Mouse (Mus musculus) hindbrain, embryonic 14.5 days (tissue): Measurements from ENCODE around the gene Prr3. TPM values are rescaled to one million over a fixed set of nuclear protein-coding genes. Genes with fewer than 3 reads are reported as not detected.

ENCODE experiments used
- ATAC-seq: fragments of 200-750 bp; cut with Nextera tagmentation; 2 replicates; pipeline ENCODE4 v1.8.0; 2017; ENCODE audit warnings: moderate number of reproducible peaks, mild to moderate bottlenecking, moderate TSS enrichment, moderate library complexity; ENCODE audit not compliant: low FRiP score
- DNase-seq: peaks from one replicate; pipeline ENCODE4 v3.0.0-alpha.2; 2015; ENCODE audit warnings: low spot score
- H3K27ac ChIP-seq: fragments of 300-500 bp; sonication (generic); 2 replicates; pipeline ENCODE4 v1.5.1; 2014; ENCODE audit warnings: mild to moderate bottlenecking, moderate library complexity
- H3K27me3 ChIP-seq: fragments of 300-500 bp; sonication (generic); 2 replicates; pipeline ENCODE4 v1.6.1; 2014; ENCODE audit warnings: mild to moderate bottlenecking, low read length, mixed read lengths; ENCODE audit not compliant: control insufficient read depth, insufficient read depth
- H3K36me3 ChIP-seq: fragments of 300-500 bp; sonication (generic); replicated peaks from 2 replicates; pipeline ENCODE4 v1.6.1; 2014; ENCODE audit not compliant: control insufficient read depth, insufficient read depth
- H3K4me1 ChIP-seq: fragments of 300-500 bp; sonication (generic); replicated peaks from 2 replicates; pipeline ENCODE4 v1.6.1; 2014; ENCODE audit warnings: antibody characterized with exemption, low read length, mixed read lengths; ENCODE audit not compliant: control insufficient read depth, insufficient read depth
- H3K4me2 ChIP-seq: fragments of 300-500 bp; sonication (generic); replicated peaks from 2 replicates; pipeline ENCODE4 v1.6.1; 2014; ENCODE audit warnings: mild to moderate bottlenecking, moderate library complexity
- H3K4me3 ChIP-seq: fragments of 300-500 bp; sonication (generic); replicated peaks from 2 replicates; pipeline ENCODE4 v1.5.1; 2014; ENCODE audit warnings: mild to moderate bottlenecking, low read length
- H3K9ac ChIP-seq: fragments of 300-500 bp; sonication (generic); 2 replicates; pipeline ENCODE4 v1.6.1; 2014
- H3K9me3 ChIP-seq: fragments of 300-500 bp; sonication (generic); 2 replicates; pipeline ENCODE4 v1.6.1; 2016; ENCODE audit warnings: low read length; ENCODE audit not compliant: control insufficient read depth
- WGBS: fragments of 180-500 bp; shearing (Covaris S2); extraction: QIAGEN DNeasy Blood & Tissue Kit; methylation state at CpG from one replicate; pipeline ENCODE4 v1.1.7; 2014; 5-methylcytosine and 5-hydroxymethylcytosine counted together
- microRNA counts: library from miRNA; unstranded; fragments of <30 nt; microRNA quantifications from one replicate; lab custom pipeline; 2016
- microRNA-seq: library from miRNA; unstranded; fragments of <30 nt; microRNA quantifications from one replicate; pipeline ENCODE4, GENCODE M21; 2016
- polyA plus RNA-seq: library from polyadenylated mRNA; unstranded; fragments of >200 nt; fragmentation: Nextera tagmentation; extraction: Ambion mirVana; gene quantifications from 2 replicates; pipeline ENCODE4 v1.2.1, GENCODE M21; 2014

Gene Prr3
- polyA plus RNA-seq, 1 experiment from 2014 or later: 70.4 TPM

DNA sequence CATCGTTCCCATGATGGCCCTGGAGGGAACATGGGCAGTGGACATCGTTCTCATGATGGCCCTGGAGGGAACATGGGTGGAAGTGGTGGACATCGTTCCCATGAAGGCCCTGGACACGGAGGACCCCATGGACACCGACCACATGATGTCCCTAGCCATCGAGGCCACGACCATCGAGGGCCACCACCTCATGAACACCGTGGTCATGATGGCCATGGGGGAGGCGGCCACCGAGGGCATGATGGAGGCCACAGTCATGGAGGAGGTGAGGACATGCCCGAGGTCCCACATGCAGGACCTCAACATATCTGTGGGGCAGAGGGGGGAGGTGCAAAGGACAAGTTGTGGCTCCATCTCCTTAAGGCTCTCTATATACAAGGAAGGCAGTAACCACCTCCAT is 49.4 kb downstream of the Prr3 start:
- Histone ChIP-seq H3K4me1 (no peaks in the 10 kb centered on the region), H3K27ac (no peak overlapping the region), H3K36me3 (peaks cover 58% of the 10 kb centered on the region), H3K4me2 (no peak overlapping the region), H3K4me3 (no peak overlapping the region), H3K9me3 (no peaks in the 10 kb centered on the region), H3K9ac (no peak overlapping the region), H3K27me3 (no peaks in the 10 kb centered on the region)
- 97% methylated on average over 12 of the region's 12 CpGs for WGBS
- DNase-seq (no peak), ATAC-seq (no peak)

- Histone ChIP-seq H3K9me3 (no peaks in the 10 kb centered on the region), H3K4me2 (no peak overlapping the region), H3K36me3 (peaks cover 69% of the 10 kb centered on the region), H3K27ac (no peak overlapping the region), H3K9ac (no peak overlapping the region), H3K27me3 (no peaks in the 10 kb centered on the region), H3K4me1 (no peaks in the 10 kb centered on the region), H3K4me3 (no peak overlapping the region)
- no peak for ATAC-seq
- DNase-seq: no peak
- WGBS: 100% methylated on average over 2 of the region's 2 CpGs
These were observed 50.5 kb downstream of the Prr3 start for GRCm38 (mm10) chr17:35929534-35929933.

DNA sequence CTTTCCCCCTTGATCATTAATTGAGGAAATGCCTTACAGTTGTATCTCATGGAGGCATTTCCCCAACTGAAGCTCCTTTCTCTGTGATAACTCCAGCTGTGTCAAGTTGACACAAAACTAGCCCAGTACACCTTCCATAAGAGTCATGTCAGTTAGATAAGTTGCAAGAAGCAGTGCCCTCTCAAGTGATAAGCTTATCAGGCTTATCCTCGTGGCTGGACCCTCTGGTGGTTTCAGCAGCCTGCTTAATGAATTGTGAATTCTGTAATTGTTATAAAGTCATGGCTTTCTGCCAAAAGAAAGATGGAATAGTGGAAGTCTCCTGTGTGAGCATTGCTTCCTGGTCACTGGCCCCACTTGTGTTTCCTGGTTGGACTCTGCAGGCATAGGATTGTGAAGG is 52.6 kb downstream of the Prr3 start:
- Histone ChIP-seq H3K4me3 (no peak overlapping the region), H3K4me2 (no peak overlapping the region), H3K27ac (no peak overlapping the region), H3K9me3 (no peaks in the 10 kb centered on the region), H3K36me3 (peaks cover 84% of the 10 kb centered on the region), H3K9ac (no peak overlapping the region), H3K27me3 (no peaks in the 10 kb centered on the region), H3K4me1 (0 out of 2 replicates have a peak, but pooled peaks cover 2% of the 10 kb centered on the region)
- WGBS: 76% methylated on average over 1 of the region's 1 CpGs
- DNase-seq: no peak
- ATAC-seq: no peak

GRCm38 (mm10) chr17:35923281-35923680 is 56.8 kb downstream of the Prr3 start:
- no peak overlapping the region for H3K27ac ChIP-seq
- peaks cover 52% of the 10 kb centered on the region for H3K36me3 ChIP-seq
- DNase-seq (peak; percentile 17), ATAC-seq (no peak)
- no peaks in the 10 kb centered on the region for H3K27me3 ChIP-seq
- no peak overlapping the region for H3K4me2 ChIP-seq
- H3K4me1 ChIP-seq: peaks cover 33% of the 10 kb centered on the region
- H3K9me3 ChIP-seq: no peaks in the 10 kb centered on the region
- no peak overlapping the region for H3K4me3 ChIP-seq
- WGBS: 97% methylated on average over 4 of the region's 4 CpGs
- no peak overlapping the region for H3K9ac ChIP-seq

GRCm38 (mm10) chr17:35922566-35922965 is 57.5 kb downstream of the Prr3 start:
- Histone ChIP-seq H3K4me1 (peaks cover 33% of the 10 kb centered on the region), H3K4me3 (no peak overlapping the region), H3K9me3 (no peaks in the 10 kb centered on the region), H3K9ac (no peak overlapping the region), H3K27me3 (no peaks in the 10 kb centered on the region), H3K4me2 (no peak overlapping the region), H3K36me3 (peaks cover 45% of the 10 kb centered on the region), H3K27ac (no peak overlapping the region)
- ATAC-seq (no peak), DNase-seq (no peak)
- 96% methylated on average over 3 of the region's 3 CpGs for WGBS

MicroRNA genes within 50 kb of the gene (microRNA counts, 519-probe panel; counts per million panel counts)
- microRNA mmu-miR-877 (lab: Ali Mortazavi, UCI): not detected

Small RNA genes lying within 50 kb of the gene (microRNA-seq; reads per million reads assigned to microRNA genes)
- 76.5 reads per million, percentile 49 among the genes with 10 or more reads in this experiment for gene Mir877

Other genes with a start within 250 kb of the Prr3 start
- 6.6 and 7.5 TPM in 2 replicates for gene Ier3, start 158.6 kb downstream of the Prr3 start, polyA plus RNA-seq
- gene Flot1, start 157.0 kb downstream of the Prr3 start, polyA plus RNA-seq: 86.3 and 96.6 TPM in 2 replicates
- 1,664 and 1,709 TPM in 2 replicates for gene Tubb5, start 141.9 kb downstream of the Prr3 start, polyA plus RNA-seq
- gene Mdc1, start 138.7 kb downstream of the Prr3 start, polyA plus RNA-seq: 9.2 and 10.7 TPM in 2 replicates
- 18.2 and 20.3 TPM in 2 replicates for gene Nrm, start 118.9 kb downstream of the Prr3 start, polyA plus RNA-seq
- gene Ppp1r18, start 114.6 kb downstream of the Prr3 start, polyA plus RNA-seq: 18.8 and 20.7 TPM in 2 replicates
- 25.8 and 29.0 TPM in 2 replicates for gene Dhx16, start 100.4 kb downstream of the Prr3 start, polyA plus RNA-seq
- 55.3 and 57.5 TPM in 2 replicates for gene 2310061I04Rik, start 82.8 kb downstream of the Prr3 start, polyA plus RNA-seq
- 387 and 408 TPM in 2 replicates for gene Atat1, start 70.2 kb downstream of the Prr3 start, polyA plus RNA-seq
- gene Mrps18b, start 63.8 kb downstream of the Prr3 start, polyA plus RNA-seq: 61.4 and 63.6 TPM in 2 replicates
- 34.8 and 37.9 TPM in 2 replicates for gene Ppp1r10, start 63.8 kb downstream of the Prr3 start, polyA plus RNA-seq
- 65.5 and 74.9 TPM in 2 replicates for gene Abcf1, start 10.5 kb downstream of the Prr3 start, polyA plus RNA-seq
- gene Gnl1, start 385 bp downstream of the Prr3 start, polyA plus RNA-seq: 46.8 and 52.2 TPM in 2 replicates
- 9.1 and 11.7 TPM in 2 replicates for gene H2-T24, start 40.3 kb upstream of the Prr3 start, polyA plus RNA-seq
- gene H2-T23, start 52.6 kb upstream of the Prr3 start, polyA plus RNA-seq: 3.0 and 4.1 TPM in 2 replicates
- 7.2 and 8.0 TPM in 2 replicates for gene H2-T22, start 62.5 kb upstream of the Prr3 start, polyA plus RNA-seq
- not detected in 2 replicates for gene Gm6034, start 62.7 kb upstream of the Prr3 start, polyA plus RNA-seq
- 0.25 TPM in 1 of 2 replicates, not detected in the other for gene Gm11127, start 78.1 kb upstream of the Prr3 start, polyA plus RNA-seq
- not detected in 2 replicates for gene Gm19684, start 141.4 kb upstream of the Prr3 start, polyA plus RNA-seq
- not detected in 2 replicates for gene Gm7030, start 149.2 kb upstream of the Prr3 start, polyA plus RNA-seq
- gene Gm8909, start 188.3 kb upstream of the Prr3 start, polyA plus RNA-seq: not detected in 2 replicates
- not detected in 2 replicates for gene H2-T3, start 210.1 kb upstream of the Prr3 start, polyA plus RNA-seq